Mouse (Mus musculus) fibroblast of lung, adult 2 months (primary cell): ENCODE results near the gene Wdr18.
A peak's percentile ranks its signal among the peaks of the same experiment; 100 is the strongest.

Experiments
- DNase-seq: peaks from one replicate; pipeline ENCODE4 v3.0.0-alpha.2; 2011; ENCODE audit warnings: low read depth

Gene Wdr18

DNA sequence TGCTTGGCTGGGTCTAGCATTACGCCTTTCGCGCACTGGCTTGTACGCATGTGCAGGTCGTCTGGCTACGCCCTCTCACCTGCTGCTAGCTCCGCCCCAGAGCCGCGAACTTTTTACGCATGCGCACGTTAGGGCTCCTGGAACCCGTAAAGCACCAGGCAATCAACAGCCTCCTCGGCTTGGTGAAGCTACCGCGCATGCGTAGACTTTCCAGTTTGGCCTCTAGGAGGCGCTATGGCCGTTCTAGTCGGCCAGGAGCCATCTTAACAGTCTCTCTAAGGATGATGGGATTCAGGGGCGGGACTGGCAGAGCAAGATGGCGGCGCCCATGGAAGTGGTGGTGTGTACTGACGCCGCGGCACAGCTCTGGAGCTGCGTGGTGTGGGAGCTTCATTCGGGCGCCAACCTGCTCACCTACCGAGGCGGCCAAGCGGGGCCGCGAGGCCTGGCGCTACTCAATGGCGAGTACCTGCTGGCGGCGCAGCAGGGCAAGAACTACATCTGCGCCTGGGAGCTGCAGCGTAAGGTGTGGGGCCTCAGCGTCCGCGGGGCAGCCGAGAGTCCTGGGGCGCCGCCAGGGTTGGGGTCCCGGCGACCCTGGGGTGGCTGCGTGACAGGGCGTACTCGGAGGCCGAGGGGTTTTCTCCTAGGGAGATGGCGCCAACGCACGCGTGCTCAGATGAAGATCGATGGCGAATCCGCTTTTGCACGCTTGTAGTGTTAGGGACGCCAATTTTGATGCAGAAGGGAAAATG, at the start of gene Wdr18:
Gene Wdr18 (plus strand): TSS at position 306 of the 755 bp plus-strand sequence.
- DNase-seq, result peak; percentile 100

DNA sequence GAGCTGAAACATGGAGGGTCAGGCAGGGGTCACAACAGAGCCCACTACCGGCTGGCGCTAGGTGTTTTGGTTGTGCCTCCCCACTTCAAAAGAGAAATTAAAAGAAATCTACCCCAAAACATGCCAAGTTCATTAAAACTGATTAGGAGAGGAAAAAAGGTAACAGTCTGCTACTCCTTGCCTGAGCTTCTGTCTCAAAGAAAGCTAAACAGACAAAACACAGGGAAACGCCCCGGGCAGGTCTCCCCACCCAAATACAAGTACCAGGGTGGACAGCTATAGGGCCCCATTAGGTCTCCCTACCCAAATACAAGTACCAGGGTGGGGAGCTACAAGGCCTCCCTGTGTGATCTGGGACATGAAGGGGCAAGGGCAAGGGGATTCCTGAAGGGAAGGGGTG, 49.4 kb upstream of the Wdr18 start, which contains the start of gene Gm26602:
Gene Gm26602 (plus strand): TSS at position 301 of the 400 bp plus-strand sequence.
- DNase-seq, result no peak

GRCm38 (mm10) chr10:79912412-79912811, 47.5 kb upstream of the Wdr18 start:
- no peak for DNase-seq

GRCm38 (mm10) chr10:79914131-79914947, 45.6 kb upstream of the Wdr18 start:
- no peak for DNase-seq

GRCm38 (mm10) chr10:79914948-79915596, 44.9 kb upstream of the Wdr18 start:
- DNase-seq, result no peak

- no peak for DNase-seq
These were observed 43.9 kb upstream of the Wdr18 start for GRCm38 (mm10) chr10:79916081-79916480.

DNA sequence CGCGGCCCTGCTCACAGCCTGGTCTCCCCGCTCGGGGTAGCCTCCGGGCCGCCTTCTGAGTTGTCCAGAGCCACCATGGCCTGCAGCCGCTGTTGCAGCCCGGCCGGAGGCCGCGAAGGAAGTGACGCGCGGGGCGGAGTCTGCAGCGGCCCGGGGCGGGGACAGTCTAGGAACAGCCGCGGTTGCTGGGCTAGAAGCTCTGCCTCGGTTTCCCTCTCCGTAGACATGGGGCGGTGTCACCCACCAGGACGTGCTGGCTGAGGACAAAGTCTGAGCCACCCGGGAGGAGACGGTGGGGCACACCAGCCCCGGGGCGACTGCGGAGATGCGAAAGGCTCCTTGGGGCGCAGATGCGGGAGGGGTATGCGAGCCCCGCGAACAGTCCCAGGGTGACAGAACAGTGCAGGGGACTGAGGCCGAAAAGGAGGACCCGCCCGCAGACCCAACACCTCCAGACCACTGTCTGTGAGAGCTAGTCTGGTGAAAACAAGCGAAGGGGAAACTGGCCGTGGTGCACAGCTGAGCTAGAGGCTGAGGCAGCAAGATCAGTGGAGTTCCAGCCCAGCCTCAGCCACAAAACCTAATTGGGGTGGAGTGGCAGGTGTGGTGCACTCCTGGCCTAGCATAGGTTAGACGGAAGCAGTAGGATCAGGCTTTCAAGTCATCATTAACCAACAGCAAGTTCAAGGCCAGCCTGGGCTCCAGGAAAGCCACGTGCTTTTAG, 43.0 kb upstream of the Wdr18 start, which contains the start of gene Kiss1r:
Gene Kiss1r (plus strand): TSS at position 164 of the 724 bp plus-strand sequence.
- DNase-seq, result no peak

DNA sequence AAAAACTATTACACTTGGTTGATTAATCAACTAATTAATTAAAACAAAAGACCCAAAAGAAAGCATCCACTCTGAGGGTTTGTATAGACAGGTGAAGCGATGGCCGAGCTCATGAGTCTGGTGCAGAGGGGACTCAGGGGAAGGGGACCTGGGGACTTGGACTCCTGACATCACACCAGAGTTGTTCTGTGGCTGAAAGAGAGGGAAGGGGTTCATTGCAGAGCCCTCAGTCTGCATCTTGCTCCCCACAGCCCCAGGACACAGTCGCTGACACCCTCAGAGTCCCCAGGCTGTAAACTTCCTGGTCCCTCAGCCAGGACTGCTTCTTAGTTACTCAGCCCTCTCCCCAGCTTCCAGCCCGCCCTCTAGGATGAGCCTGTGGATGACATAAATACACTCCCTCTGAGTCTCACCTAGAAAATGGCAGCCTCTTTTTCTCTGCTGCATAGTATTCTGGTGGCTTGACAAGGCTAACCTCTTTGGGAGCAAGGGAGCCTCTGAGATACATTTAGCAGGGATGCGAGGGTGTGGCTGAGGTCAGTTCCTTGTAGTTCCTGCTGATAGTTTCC, 42.3 kb upstream of the Wdr18 start:
- no peak for DNase-seq

DNA sequence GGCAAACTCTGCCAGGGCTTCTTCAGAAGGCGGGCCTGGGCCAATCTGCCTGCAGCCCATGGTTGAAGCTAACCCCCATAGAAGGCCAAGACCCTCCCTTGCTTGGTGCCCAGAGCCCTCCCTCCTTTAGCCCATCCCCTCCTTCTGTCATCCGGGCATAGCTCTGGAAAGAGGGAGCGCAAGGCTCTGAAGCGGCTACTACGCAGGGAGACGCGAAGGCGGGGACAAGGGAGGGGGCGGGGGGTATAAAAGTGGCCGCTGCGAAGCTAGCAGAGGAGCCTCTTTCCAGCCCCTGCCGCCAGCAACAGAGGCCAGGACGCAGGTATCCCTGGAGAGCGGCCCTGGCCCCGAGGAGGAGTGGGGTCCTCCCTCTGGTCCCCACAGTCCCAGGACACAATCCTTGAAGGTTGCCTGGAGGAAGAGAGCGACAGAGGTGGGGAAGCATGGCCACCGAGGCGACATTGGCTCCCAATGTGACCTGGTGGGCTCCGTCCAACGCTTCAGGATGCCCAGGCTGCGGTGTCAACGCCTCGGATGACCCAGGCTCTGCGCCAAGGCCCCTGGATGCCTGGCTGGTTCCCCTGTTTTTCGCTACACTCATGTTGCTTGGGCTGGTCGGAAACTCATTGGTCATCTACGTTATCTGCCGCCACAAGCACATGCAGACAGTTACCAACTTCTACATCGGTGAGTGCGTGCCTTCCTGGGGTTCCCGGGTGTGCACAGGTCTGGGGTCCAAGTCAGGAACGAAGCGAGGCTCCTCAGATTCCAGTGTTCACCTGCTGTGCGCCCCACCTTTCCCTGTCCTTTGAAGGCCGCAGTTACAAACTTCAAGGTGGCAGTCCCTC, 41.5 kb upstream of the Wdr18 start:
- no peak for DNase-seq

DNA sequence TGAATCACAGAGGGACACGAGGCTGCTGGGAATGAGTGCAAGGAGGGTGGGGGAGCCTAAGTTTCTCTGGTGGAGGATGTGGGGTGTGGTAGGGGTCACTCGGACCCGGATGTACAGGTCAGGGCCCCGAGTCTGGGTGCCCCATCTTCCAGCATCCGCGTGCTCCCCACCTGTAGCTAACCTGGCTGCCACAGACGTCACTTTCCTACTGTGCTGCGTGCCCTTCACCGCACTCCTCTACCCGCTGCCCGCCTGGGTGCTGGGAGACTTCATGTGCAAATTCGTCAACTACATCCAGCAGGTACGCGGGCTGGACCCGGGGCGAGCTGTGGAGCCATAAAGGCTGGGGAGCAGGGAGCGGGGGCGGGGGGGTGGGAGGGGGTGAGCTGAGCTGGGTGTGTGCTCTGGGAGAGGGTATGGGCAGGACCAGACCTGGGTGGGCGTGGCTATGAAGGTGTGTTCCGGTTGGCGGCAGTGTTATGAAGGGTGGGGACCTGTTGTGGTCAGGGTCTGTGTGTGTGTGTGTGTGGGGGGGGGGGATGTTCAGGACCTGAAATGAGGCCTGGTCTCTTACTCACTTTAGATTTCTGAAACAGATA, 40.6 kb upstream of the Wdr18 start:
- DNase-seq, result no peak

GRCm38 (mm10) chr10:79920056-79920890, 39.7 kb upstream of the Wdr18 start:
- no peak for DNase-seq

DNA sequence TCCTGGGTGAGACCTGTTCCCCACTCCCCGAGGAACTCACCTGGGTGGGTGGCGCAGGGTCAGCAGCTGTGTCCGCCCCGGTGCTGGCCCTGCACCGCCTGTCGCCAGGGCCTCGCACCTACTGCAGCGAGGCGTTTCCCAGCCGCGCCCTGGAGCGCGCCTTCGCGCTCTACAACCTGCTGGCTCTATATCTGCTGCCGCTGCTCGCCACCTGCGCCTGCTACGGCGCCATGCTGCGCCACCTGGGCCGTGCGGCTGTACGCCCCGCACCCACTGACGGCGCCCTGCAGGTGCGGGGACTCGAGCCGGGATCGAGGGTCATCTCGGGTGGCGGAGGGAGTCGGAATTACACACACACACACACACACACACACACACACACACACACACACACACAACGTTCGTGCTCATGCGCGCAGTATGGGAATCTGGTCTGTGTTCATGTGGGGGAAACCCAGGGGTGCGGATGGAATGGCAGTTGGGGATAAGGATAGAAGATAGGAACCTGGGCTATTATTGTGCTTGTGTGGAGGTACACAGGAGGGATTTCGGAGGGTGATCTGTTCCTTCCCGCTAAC, 38.9 kb upstream of the Wdr18 start, which contains the start of gene R3hdm4:
Gene R3hdm4 (minus strand): TSS at position 251 of the 578 bp plus-strand sequence.
- DNase-seq, result no peak

GRCm38 (mm10) chr10:79921572-79921971, 38.4 kb upstream of the Wdr18 start:
- DNase-seq, result no peak

GRCm38 (mm10) chr10:79924998-79925784, 34.8 kb upstream of the Wdr18 start:
- peak; percentile 58 for DNase-seq

DNA sequence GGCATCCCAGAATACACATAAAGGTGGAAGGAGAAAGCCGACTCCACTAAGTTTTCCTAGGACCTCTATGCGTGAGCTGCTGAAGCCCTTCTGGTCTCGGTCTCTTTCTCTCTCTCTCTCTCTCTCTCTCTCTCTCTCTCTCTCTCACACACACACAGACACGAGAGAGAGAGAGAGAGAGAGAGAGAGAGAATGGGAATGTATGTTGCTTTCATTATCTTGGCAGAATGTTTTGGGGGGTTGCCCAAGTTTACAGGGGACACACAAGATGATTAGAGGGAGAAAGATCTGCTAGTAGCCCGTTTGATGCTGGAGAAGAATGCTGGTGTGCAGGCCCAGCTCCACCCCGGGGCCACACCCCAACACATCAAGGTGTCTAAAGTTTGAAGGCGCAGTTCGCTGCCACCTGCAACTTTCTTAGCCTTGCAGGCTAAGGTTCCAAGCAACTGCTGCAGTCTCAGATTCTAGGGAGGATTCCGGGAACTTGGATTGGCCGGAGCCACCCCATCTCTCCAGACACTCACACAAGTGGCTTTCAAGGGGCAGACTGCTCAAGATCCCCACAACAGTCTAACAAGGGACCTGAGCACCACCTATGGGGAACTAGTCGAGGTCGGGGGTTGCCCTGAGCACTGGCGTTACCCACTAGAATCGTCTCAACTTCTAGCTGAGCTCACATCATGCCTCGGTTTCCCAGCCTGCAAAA, 34.0 kb upstream of the Wdr18 start:
- DNase-seq, result no peak

GRCm38 (mm10) chr10:79926491-79927323, 33.2 kb upstream of the Wdr18 start, which contains the start of gene Arid3a:
Gene Arid3a (plus strand): TSS chr10:79927043.
- peak; percentile 71 for DNase-seq
